Mouse (Mus musculus) spleen, postnatal 36 days (tissue): ENCODE results near the gene Daam1.

Experiments
- DNase-seq, 2 experiments: peaks; one replicate each; pipeline ENCODE4 v3.0.0; 2022; ENCODE audit warnings: low spot score in 2 of 2, mixed read lengths in 1 of 2

Daam1 gene

GRCm38 (mm10) chr12:71998653-71999052 lies 167.8 kb downstream of the Daam1 start:
- no peak for DNase-seq

GRCm38 (mm10) chr12:71999671-72000070 lies 168.8 kb downstream of the Daam1 start:
- DNase-seq = no peak

DNA sequence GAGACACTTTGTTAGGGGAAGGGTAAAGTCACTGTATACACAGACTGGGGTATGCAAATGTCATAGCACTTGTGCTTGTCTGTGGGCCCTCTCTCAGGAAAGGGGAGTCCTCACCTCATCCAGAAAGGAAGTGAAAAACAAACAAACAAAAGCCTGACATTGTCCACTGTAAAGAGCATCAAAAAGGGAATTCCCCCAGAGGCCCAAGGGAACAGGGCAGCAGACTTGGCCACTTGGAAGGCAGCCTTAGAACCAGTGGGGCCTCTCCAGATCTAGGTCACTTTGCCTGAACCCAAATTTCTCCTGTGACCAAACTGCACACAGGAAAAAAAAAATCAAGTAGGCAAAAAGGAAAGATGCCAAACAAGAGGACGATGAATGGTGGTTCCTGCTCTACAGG lies 170.9 kb downstream of the Daam1 start:
- DNase-seq = no peak

DNA sequence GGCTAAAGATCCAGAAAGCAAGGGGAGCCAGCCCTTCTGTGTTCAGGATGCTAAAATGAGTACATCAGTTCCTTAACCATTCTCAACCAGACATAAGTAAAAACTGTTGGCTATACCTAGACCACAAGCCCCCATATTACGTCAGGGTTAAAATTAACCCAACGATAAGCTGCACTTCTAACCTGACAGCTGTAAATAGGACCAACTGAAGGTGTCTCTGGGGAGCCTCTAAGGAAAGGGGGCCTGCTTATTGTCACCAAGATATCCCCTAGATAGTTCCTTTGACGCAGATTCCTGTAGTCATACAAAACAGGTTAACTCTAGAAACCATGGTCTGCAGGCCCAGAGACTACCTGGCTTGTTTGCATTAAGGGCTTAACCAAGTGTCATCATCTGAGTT lies 174.4 kb downstream of the Daam1 start:
- no peak for DNase-seq

DNA sequence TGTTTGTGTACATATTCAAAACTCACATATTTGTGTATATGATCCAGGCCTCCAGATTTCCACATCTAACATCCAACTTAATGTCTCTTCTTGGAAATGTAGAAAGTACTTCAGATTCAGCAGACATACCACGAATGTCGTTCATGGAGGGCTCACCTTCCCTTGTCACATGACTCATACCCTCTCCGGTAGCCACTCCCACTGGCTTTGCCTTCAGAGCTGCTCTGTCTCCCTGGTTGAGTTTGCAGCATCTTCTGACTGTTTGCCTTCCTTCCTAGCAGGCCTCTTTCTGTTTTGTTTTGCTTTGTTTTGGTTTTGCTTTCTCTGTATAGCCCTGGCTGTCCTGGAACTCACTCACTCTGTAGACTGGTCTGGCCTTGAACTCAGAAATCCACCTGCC lies 176.8 kb downstream of the Daam1 start:
- DNase-seq = no peak

DNA sequence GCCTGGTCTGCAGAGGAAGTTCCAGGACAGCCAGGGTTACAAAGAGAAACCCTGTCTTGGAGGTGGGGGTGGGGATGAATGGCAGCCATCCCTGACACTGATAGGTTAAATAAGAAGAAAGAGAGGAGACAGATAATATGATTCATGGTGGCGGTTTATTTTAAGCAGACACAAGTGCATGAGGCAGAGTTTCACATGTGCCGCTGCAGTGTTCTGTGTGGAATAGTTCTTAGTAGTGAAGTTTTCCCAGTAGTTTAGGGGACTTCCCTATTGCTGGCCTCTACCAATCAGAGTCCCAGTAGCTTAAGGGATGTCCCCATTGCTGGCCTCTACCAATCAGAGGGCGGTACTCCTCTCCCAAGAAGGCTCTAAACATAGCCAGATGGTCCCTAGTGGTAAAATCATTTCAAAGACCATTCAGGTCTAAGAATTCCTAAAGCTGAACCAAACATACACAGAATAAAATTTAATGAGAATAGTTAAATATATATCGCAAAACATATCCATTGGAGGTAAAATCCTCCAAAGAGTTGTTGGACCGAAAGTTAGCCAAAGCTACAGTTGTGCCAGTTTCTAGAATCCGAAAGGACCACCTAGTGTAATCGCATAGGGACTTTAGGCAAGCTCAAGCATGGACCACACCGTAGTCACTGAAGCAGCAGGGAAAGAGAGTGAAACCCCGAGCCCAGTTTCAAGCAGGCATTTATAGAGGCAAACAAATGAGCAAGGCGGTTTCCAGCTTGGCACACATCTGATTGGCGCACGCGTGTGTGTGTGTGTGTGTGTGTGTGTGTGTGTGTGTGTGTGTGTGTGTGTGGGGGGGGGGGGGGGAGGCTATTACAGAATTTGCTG lies 178.4 kb downstream of the Daam1 start:
- DNase-seq = no peak

DNA sequence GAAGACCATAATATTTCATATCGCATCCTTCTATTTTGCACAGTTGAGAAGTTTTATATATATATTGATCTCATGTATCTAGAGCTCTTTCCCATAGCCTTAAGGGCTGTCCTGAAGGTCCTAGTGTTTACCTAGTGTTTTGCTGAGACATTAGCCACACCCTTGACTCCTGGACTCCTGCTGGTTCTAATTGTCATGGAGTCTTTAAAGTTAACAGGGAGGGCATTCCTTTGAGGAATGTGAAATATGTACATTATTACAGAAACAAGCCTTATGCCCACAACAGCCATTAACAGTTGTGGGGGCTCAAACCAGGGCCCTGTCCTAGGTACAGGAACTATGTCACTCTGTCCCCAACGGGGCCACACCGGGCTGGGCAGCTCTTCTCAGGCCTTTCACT lies 180.5 kb downstream of the Daam1 start:
- no peak for DNase-seq

GRCm38 (mm10) chr12:72012126-72012525 lies 181.2 kb downstream of the Daam1 start:
- DNase-seq = no peak

- DNase-seq = no peak
Measured at GRCm38 (mm10) chr12:72013711-72014354, 183.0 kb downstream of the Daam1 start.

DNA sequence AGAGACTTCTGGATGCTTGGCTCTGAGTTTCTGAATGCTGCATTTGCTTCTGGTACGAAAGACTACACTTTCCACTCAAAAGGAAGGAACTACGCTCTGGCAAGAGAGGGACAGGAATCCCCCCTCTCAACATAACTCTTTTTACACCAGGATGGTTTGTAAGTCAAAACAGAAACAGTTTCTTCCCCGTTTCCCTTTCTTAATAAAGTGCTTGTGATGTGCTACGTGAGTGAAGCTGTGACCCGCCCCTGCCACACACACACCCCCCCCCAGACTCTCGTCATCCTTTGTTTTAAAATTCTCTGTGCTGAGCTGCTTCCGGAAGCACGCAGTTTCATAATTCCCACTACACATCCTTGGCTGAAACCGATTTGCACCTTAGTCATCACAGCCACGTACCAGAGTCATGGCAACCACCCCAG lies 183.5 kb downstream of the Daam1 start:
- no peak for DNase-seq

- DNase-seq = no peak
Measured at GRCm38 (mm10) chr12:72015296-72015695, 184.4 kb downstream of the Daam1 start.

GRCm38 (mm10) chr12:72020285-72020684 lies 189.4 kb downstream of the Daam1 start:
- no peak for DNase-seq

GRCm38 (mm10) chr12:72021543-72021942 lies 190.7 kb downstream of the Daam1 start:
- DNase-seq = no peak

DNA sequence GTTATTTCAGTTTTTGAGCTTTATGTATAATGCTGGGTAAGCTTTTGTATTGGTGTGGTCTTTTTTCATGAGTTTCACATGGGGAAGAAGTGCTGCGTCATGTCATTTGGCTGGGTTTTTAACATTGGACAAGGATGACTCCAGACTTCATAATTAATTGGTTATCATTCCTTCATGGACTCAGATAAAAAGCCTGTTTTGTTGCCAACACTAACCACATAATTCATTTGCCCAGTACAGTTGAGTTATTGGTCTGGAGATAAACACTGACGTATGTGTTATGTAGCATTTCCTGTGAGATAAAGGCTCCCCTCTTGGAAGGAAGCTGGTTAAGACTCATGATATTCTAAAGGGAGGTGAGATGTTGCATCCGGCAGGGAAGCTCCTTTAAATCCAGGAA lies 191.9 kb downstream of the Daam1 start:
- no peak for DNase-seq

DNA sequence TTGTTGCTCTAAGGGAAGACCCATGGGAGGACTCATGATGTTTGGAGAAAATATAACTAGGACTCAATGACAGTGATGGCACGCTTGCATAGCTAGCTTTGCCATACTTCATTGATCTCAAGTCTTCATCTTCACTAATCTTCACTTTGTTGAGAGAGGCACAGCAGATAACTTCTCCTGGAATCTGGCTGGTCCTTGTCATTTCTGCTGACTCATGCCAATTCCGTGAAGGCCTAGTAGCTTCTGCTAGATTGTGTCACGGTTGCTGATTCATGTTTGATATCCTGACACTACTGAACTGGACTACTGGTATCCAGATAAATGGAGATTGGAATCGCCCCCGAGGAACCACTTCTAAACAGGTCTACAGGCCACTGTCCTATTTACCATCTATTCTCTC lies 192.7 kb downstream of the Daam1 start:
- no peak for DNase-seq

DNA sequence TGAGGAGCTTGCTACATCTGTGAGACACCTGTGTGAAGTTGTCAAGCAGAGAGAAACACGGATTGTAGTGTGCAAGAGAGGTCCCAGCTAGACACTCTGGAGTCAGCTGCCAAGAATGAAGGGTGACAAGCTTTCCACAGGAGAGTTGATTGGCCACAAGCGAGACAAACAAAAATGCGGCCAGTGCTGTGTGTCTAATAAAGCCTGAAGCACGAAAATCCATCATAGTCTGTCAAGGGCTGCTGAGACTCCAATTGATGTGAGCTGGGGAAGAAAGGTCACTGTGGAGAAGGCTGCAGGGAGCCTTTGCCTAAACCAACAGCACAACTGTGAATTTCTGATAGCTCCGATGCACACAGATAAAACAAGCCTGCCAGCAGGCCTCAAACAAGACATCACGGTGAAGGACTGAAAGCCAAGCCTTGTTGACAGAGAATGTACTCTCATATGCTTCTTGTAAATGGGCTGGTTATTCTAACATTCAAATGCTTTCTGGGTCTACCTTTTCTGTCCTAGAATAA lies 194.5 kb downstream of the Daam1 start:
- no peak for DNase-seq

DNA sequence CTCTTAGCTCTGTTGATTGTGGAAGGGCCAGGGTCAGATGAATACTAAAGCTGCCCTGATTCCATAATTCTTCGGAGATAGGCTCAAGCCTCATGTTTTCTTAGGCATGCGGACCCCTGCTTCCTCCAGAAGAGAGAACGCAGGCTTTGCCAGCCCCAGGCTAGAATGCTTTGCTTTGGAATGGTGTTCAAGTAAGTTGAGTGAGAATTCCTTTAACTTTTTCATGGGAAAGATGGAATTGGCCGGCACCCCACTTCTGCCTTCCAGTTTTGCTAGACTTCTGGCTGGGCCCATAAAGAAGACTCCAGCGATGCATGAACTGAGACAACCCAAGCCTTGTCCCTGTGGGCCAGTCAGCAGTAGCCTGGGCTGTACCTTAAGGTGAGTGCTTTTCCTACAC lies 200.3 kb downstream of the Daam1 start:
- no peak for DNase-seq

GRCm38 (mm10) chr12:72031794-72032193 lies 200.9 kb downstream of the Daam1 start:
- no peak for DNase-seq

DNA sequence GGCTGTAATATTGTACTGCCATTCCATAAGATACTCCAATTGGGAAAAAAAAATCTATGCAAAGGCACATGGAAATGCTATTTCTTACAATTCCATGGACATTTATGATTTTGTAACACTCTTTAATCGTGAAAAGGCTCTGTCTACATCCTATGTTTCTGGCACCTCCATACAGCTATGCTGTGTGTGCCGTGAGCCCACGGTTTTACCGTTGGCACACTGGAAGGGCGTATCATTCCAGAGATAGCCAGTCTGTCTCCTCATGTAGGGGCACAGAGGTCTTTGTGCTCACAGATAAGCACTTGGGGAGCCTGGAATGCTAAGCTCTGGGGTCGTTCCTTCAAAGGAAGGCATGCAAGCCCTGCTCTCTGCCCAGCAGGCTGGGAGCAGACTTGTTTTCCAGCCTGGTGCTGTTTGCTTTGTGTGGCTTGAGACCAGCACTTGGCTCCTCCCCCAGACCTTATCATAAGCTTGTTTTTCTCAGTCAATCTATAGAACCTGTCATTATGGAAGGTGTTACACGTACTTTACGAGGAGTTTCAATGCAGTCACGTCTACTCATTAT lies 205.3 kb downstream of the Daam1 start:
- no peak for DNase-seq

- no peak for DNase-seq
Measured at GRCm38 (mm10) chr12:72037049-72037448, 206.2 kb downstream of the Daam1 start.

DNA sequence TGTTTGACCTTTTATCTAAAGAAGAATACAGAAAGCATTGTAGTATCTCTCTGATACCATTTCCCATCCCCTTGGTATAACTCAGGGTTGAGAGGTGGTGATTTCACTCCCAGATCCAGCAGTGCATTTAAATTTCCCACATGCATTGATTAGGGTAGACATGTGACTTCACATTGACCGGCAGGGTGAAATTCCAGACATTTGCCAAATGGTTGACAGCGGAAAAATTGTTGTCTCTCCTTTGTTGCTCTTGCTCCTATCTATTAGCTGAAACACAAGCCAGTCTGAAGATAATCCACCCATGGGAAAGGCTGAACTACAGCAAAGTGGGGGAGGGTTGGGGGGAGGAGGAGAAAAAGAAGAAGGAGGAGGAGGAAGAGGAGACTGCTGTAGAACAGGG lies 208.0 kb downstream of the Daam1 start:
- DNase-seq = no peak

- DNase-seq = no peak
Measured at GRCm38 (mm10) chr12:72039501-72039900, 208.6 kb downstream of the Daam1 start.

DNA sequence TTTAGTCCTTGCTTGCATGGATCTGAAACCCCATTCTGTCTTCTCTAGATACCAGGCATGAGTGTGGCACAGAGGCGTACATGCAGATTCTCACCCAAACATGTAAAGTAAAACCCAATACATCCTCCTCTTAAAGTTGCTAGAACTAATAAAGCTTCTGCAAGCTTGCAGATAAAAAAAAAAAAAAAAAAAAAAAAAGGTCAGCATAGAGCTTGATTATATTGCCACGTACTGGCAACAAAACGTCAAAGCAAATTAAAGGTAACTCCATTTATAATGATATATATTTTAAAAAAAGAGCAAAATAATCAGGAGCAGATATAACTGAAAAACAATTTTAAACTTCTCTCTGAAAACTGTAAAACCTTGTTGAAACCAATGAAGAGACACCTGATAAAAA lies 210.4 kb downstream of the Daam1 start:
- DNase-seq = no peak
